Mouse (Mus musculus) CD8-positive naive resting alpha-beta T cell, adult 57 days (primary cell): ENCODE data around the gene Imp3. TPM values are rescaled to one million over a fixed set of nuclear protein-coding genes. Genes with fewer than 3 reads are reported as not detected.

Experiments used
- total RNA-seq: library from RNA; stranded (reverse); gene quantifications from one replicate; pipeline ENCODE4 v1.2.4, GENCODE M21; 2023

Gene Imp3
- total RNA-seq = 97.6 TPM

DNA sequence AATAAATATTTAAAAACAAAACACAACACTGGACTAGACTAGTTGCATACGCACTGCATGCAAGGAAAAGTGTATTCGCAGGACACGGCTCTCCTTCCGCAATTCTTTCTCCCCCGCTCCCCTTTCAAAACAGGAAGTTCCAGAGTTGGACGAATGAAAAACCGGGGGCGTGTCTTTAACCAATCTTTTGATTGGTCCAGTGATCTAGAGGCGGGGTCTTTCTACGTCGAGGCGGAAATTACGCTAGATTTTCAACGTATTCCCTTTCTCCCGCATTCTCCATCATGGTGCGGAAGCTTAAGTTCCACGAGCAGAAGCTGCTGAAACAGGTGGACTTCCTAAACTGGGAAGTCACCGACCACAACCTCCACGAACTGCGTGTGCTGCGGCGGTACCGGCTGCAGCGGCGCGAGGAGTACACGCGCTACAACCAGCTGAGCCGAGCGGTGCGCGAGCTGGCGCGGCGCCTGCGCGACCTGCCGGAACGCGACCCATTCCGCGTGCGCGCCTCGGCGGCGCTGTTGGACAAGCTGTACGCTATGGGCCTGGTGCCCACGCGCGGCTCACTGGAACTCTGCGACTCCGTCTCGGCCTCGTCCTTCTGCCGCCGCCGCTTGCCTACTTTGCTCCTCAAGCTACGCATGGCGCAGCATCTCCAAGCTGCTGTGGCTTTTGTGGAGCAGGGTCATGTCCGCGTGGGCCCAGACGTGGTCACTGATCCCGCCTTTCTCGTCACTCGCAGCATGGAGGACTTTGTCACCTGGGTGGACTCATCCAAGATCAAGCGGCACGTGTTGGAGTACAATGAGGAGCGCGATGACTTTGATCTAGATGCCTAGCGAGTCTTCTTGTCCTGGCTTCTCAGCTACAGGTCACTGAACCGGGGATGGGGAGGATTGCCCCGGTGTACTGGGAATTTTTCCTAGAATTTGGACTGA is at the start of gene Imp3:
Imp3 (plus strand) TSS at position 253 of the 938 bp plus-strand sequence.

GRCm38 (mm10) chr9:56928041-56928811 is 9.0 kb upstream of the Imp3 start, which contains the start of gene Snx33:
TSS of gene Snx33 (minus strand) at chr9:56928371.

GRCm38 (mm10) chr9:56950414-56951400 is 13.4 kb downstream of the Imp3 start, which contains the start of gene Snupn:
TSS of gene Snupn (plus strand) at chr9:56950878.

Other genes with a start within 250 kb of the Imp3 start
- gene Lingo1, start 141.0 kb upstream of the Imp3 start, total RNA-seq = not detected
- not detected for gene Odf3l1, start 72.8 kb upstream of the Imp3 start, total RNA-seq
- gene Cspg4, start 72.4 kb upstream of the Imp3 start, total RNA-seq = not detected
- 11.0 TPM for gene Snx33, start 9.1 kb upstream of the Imp3 start, total RNA-seq
- gene Snupn, start 13.4 kb downstream of the Imp3 start, total RNA-seq = 7.8 TPM
- 8.1 TPM for gene Ptpn9, start 57.4 kb downstream of the Imp3 start, total RNA-seq
- 101 TPM for gene Sin3a, start 134.6 kb downstream of the Imp3 start, total RNA-seq
- gene Man2c1, start 193.2 kb downstream of the Imp3 start, total RNA-seq = 159 TPM
- gene Neil1, start 210.8 kb downstream of the Imp3 start, total RNA-seq = 38.6 TPM
- 82.2 TPM for gene Commd4, start 220.9 kb downstream of the Imp3 start, total RNA-seq